Mouse (Mus musculus) layer of hippocampus, adult 9-11 months (tissue): Measurements from ENCODE around the gene Cir1.

ENCODE experiments used
- DNase-seq: peaks from one replicate; pipeline ENCODE4 v3.0.0; 2022

The Cir1 gene

GRCm38 (mm10) chr2:73312152-73313116 lies at the start of gene Cir1, which contains the start of gene Scrn3:
TSS of gene Cir1 (minus strand) at chr2:73312701.
TSS of gene Scrn3 (plus strand) at chr2:73312601.
- peak; percentile 96 for DNase-seq

- no peak for DNase-seq
Measured at GRCm38 (mm10) chr2:73360536-73360935, 48.0 kb upstream of the Cir1 start.

- no peak for DNase-seq
Measured at GRCm38 (mm10) chr2:73359941-73360340, 47.4 kb upstream of the Cir1 start.

GRCm38 (mm10) chr2:73357004-73357403 lies 44.5 kb upstream of the Cir1 start:
- no peak for DNase-seq

- peak; percentile 77 for DNase-seq
Measured at GRCm38 (mm10) chr2:73351927-73352374, 39.5 kb upstream of the Cir1 start.

GRCm38 (mm10) chr2:73351496-73351895 lies 39.0 kb upstream of the Cir1 start:
- peak; percentile 65 for DNase-seq

- no peak for DNase-seq
Measured at GRCm38 (mm10) chr2:73348221-73348620, 35.7 kb upstream of the Cir1 start.

GRCm38 (mm10) chr2:73347766-73348165 lies 35.3 kb upstream of the Cir1 start:
- no peak for DNase-seq

GRCm38 (mm10) chr2:73347136-73347535 lies 34.6 kb upstream of the Cir1 start:
- DNase-seq, result no peak

- peak; percentile 88 for DNase-seq
Measured at GRCm38 (mm10) chr2:73346345-73347086, 34.0 kb upstream of the Cir1 start.

- DNase-seq, result peak; percentile 70
Measured at GRCm38 (mm10) chr2:73345204-73345603, 32.7 kb upstream of the Cir1 start.

GRCm38 (mm10) chr2:73343701-73344100 lies 31.2 kb upstream of the Cir1 start:
- DNase-seq, result no peak

GRCm38 (mm10) chr2:73338415-73338814 lies 25.9 kb upstream of the Cir1 start:
- no peak for DNase-seq

GRCm38 (mm10) chr2:73335949-73336348 lies 23.4 kb upstream of the Cir1 start:
- DNase-seq, result no peak

GRCm38 (mm10) chr2:73325871-73326270 lies 13.4 kb upstream of the Cir1 start:
- DNase-seq, result no peak

- DNase-seq, result no peak
Measured at GRCm38 (mm10) chr2:73322991-73323390, 10.5 kb upstream of the Cir1 start.

- no peak for DNase-seq
Measured at GRCm38 (mm10) chr2:73319218-73319617, 6.7 kb upstream of the Cir1 start.

- DNase-seq, result no peak
Measured at GRCm38 (mm10) chr2:73317426-73317825, 4.9 kb upstream of the Cir1 start.

GRCm38 (mm10) chr2:73314311-73314710 lies 1.8 kb upstream of the Cir1 start:
- no peak for DNase-seq

- peak; percentile 22 for DNase-seq
Measured at GRCm38 (mm10) chr2:73313117-73313501, 608 bp upstream of the Cir1 start.

GRCm38 (mm10) chr2:73306006-73306405 lies 6.5 kb downstream of the Cir1 start:
- DNase-seq, result no peak

- no peak for DNase-seq
Measured at GRCm38 (mm10) chr2:73304506-73304905, 8.0 kb downstream of the Cir1 start.

- DNase-seq, result no peak
Measured at GRCm38 (mm10) chr2:73302722-73303121, 9.8 kb downstream of the Cir1 start.

- DNase-seq, result no peak
Measured at GRCm38 (mm10) chr2:73301979-73302378, 10.5 kb downstream of the Cir1 start.
